Mouse (Mus musculus) liver, embryonic 13.5 days (tissue): Measurements from ENCODE around the gene Cep128. TPM values are rescaled to one million over a fixed set of nuclear protein-coding genes. Genes with fewer than 3 reads are reported as not detected.

Source experiments
- ATAC-seq: fragments of 200-750 bp; cut with Nextera tagmentation; 2 replicates; pipeline ENCODE4 v1.8.0; 2017; ENCODE audit warnings: low read depth, mild to moderate bottlenecking, moderate number of reproducible peaks, moderate library complexity
- DNase-seq: peaks from one replicate; pipeline ENCODE4 v3.0.0; 2022
- H3K27ac ChIP-seq: fragments of 300-500 bp; sonication (generic); 2 replicates; pipeline ENCODE4 v1.5.1; 2015; ENCODE audit warnings: moderate library complexity, mild to moderate bottlenecking, inconsistent platforms
- H3K27me3 ChIP-seq: fragments of 300-500 bp; sonication (generic); 2 replicates; pipeline ENCODE4 v1.6.1; 2015; ENCODE audit warnings: mild to moderate bottlenecking, inconsistent platforms
- H3K36me3 ChIP-seq: fragments of 300-500 bp; sonication (generic); 2 replicates; pipeline ENCODE4 v1.6.1; 2015; ENCODE audit warnings: mild to moderate bottlenecking, inconsistent platforms
- H3K4me1 ChIP-seq: fragments of 300-500 bp; sonication (generic); replicated peaks from 2 replicates; pipeline ENCODE4 v1.6.1; 2015; ENCODE audit warnings: inconsistent platforms
- H3K4me2 ChIP-seq: fragments of 300-500 bp; sonication (generic); 2 replicates; pipeline ENCODE4 v1.6.1; 2015; ENCODE audit warnings: inconsistent platforms, mild to moderate bottlenecking, moderate library complexity
- H3K4me3 ChIP-seq: fragments of 300-500 bp; sonication (generic); replicated peaks from 2 replicates; pipeline ENCODE4 v1.5.1; 2015; ENCODE audit warnings: mild to moderate bottlenecking, inconsistent platforms
- H3K9ac ChIP-seq: fragments of 300-500 bp; sonication (generic); 2 replicates; pipeline ENCODE4 v1.6.1; 2015; ENCODE audit warnings: mild to moderate bottlenecking, inconsistent platforms
- H3K9me3 ChIP-seq: fragments of 300-500 bp; sonication (generic); replicated peaks from 2 replicates; pipeline ENCODE4 v1.6.1; 2016; ENCODE audit warnings: inconsistent platforms
- WGBS: fragments of 180-500 bp; shearing (Covaris S2); methylation state at CpG from one replicate; pipeline ENCODE4 v1.1.7; 2015; ENCODE audit not compliant: insufficient replicate concordance; 5-methylcytosine and 5-hydroxymethylcytosine counted together
- polyA plus RNA-seq: library from polyadenylated mRNA; unstranded; fragments of >200 nt; fragmentation: Nextera tagmentation; extraction: Ambion mirVana; gene quantifications from 2 replicates; pipeline ENCODE4 v1.2.1, GENCODE M21; 2015

The Cep128 gene
- polyA plus RNA-seq, 1 experiment from 2014 or later = 9.0 TPM

DNA sequence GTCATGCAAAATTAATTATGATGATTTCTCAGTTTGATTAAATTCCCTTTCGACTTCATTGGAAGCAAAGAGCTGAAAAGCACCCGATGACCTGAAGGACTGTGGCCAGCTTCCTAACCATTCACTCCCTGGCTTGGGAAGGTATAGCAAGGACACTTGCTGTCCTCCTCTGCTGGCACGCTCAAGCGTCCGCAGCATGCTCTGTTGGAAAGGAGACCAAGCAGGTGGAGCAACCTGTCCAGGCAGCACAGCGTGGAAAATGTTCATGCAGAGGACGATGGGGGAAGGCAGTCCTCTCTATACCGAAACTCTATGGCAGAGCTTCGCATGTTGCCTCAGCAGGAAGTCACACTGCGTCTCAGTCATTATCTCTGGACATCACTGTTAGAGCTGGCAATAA, 327.3 kb downstream of the Cep128 start:
- 79% methylated on average over 10 of the region's 10 CpGs for WGBS
- no peaks in the 10 kb centered on the region for H3K27me3 ChIP-seq

DNA sequence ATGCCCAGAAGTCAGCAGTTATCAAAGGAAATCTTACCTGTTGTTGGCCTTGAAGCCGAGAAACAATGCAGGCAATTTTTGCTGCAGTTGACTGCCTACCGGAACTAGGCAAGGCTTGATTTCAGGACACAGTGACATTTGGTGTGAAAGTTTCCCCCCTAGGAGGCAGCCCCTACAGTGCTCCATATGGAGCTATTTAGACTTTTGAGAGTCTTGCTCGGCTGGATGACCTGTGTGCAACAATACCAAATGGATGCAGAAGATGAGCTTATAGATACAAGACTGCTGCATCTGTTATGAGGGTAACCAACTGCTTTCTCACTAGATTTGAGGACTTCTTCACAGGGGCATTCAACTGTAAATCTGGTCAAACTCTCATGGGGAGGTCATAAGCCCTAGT, 331.9 kb downstream of the Cep128 start:
- no peaks in the 10 kb centered on the region for H3K9me3 ChIP-seq
- no peaks in the 10 kb centered on the region for H3K27me3 ChIP-seq
- H3K4me3 ChIP-seq = no peak overlapping the region
- DNase-seq (no peak), ATAC-seq (no peak)
- no peak overlapping the region for H3K4me2 ChIP-seq
- WGBS = 81% methylated on average over 3 of the region's 3 CpGs
- no peak overlapping the region for H3K9ac ChIP-seq
- no peaks in the 10 kb centered on the region for H3K36me3 ChIP-seq
- H3K4me1 ChIP-seq = no peaks in the 10 kb centered on the region
- no peak overlapping the region for H3K27ac ChIP-seq

More for the DNA sequence above, 327.3 kb downstream of the Cep128 start:
- no peak overlapping the region for H3K9ac ChIP-seq
- no peak for ATAC-seq
- H3K27ac ChIP-seq = no peak overlapping the region
- DNase-seq = no peak
- no peak overlapping the region for H3K4me2 ChIP-seq
- H3K4me1 ChIP-seq = no peaks in the 10 kb centered on the region
- no peaks in the 10 kb centered on the region for H3K9me3 ChIP-seq
- H3K4me3 ChIP-seq = no peak overlapping the region
- H3K36me3 ChIP-seq = no peaks in the 10 kb centered on the region

DNA sequence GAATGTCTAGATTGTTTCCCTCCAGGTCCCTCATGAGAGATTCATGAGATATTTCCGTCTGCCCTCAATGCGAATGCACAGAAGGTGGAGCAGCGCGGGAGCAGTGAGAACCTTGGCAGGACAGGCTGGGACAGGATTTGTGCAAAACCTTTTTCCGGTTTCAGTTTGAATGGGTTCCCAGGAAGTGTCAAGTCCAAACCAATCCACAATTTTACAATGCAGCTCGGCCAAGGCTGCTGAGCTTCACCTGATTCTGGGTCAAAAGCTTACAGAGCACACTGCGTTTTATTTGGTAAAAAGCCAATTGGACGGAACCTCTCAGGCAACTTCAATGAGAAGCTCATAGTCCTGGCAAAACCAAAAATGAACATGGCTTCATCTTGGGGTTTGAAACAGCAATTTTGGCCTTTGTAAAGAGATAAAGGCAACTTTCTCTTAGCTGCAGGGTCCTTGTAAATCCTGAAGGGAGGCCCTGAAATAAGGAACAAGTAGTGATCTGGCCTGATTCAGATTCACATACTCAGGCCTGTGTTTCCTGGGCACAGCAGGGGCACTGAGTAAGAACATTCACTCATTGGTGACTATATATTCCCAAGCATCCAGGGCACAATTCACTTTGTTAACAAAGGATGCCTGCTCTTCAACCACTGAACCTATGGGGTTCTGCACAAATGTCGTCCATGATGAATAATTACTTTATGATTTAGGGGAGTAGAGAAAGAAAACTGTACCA, 333.4 kb downstream of the Cep128 start:
- 83% methylated on average over 9 of the region's 9 CpGs for WGBS
- no peaks in the 10 kb centered on the region for H3K27me3 ChIP-seq
- H3K4me3 ChIP-seq = no peak overlapping the region
- H3K9me3 ChIP-seq = no peaks in the 10 kb centered on the region
- H3K4me2 ChIP-seq = no peak overlapping the region
- no peaks in the 10 kb centered on the region for H3K36me3 ChIP-seq
- no peaks in the 10 kb centered on the region for H3K4me1 ChIP-seq
- H3K27ac ChIP-seq = no peak overlapping the region
- ATAC-seq = no peak
- no peak overlapping the region for H3K9ac ChIP-seq
- DNase-seq = no peak

DNA sequence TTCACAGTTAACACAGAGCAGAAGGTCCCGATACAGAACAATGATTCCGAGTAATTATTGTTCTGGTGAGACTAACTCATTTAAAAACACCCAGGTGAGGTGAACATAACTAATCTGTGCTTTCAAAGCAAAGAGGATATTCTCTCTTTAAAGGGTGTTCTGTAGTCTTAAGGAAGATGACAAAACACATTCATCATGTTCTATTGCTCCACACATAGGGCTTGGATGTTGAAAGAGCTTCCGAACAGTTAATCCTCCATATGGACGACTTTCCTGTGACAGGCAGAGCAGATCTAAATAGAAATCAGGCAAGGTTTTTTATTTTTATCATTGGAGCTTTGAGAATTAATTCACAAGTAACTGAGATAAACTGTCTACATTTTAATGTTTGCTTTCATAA, 342.8 kb downstream of the Cep128 start:
- DNase-seq = no peak
- Histone ChIP-seq H3K4me1 (no peaks in the 10 kb centered on the region), H3K27ac (no peak overlapping the region), H3K27me3 (no peaks in the 10 kb centered on the region), H3K9me3 (no peaks in the 10 kb centered on the region), H3K4me2 (no peak overlapping the region), H3K9ac (no peak overlapping the region), H3K36me3 (no peaks in the 10 kb centered on the region), H3K4me3 (no peak overlapping the region)
- no peak for ATAC-seq
- WGBS = 77% methylated on average over 4 of the region's 4 CpGs

DNA sequence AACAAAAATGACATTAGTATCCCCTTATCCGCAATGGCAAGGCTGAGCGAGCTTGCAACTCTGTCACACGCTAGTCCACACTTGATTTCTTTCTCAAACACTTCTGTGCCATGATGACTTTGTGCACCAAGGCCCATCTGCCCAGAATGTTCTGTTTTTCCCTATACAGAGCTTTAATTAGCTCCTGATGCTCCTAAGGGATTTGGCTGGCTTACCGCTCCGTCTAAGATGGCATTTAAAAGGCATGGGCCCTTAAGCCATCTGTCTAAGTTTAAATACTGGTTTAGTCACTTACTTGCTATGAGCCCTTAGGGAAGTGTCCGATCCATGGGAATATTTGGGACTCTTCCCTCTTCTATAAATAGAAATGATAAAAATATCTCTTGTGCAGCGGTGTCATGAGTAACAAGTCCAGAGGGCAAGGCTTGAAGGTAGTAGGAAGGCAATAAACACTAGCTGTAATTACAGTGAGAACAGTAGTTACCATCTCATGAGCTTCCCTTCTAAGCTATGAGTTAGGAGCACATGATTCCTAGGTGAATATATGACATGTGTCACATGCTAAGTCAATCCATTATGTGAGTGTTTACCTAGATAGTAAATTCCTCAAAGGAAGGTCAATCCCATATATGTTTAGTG, 343.8 kb downstream of the Cep128 start:
- no peaks in the 10 kb centered on the region for H3K36me3 ChIP-seq
- H3K27ac ChIP-seq = no peak overlapping the region
- no peak overlapping the region for H3K9ac ChIP-seq
- ATAC-seq (no peak), DNase-seq (no peak)
- WGBS = 85% methylated on average over 7 of the region's 7 CpGs
- no peaks in the 10 kb centered on the region for H3K9me3 ChIP-seq
- H3K4me1 ChIP-seq = no peaks in the 10 kb centered on the region
- no peak overlapping the region for H3K4me2 ChIP-seq
- H3K27me3 ChIP-seq = no peaks in the 10 kb centered on the region
- H3K4me3 ChIP-seq = no peak overlapping the region

DNA sequence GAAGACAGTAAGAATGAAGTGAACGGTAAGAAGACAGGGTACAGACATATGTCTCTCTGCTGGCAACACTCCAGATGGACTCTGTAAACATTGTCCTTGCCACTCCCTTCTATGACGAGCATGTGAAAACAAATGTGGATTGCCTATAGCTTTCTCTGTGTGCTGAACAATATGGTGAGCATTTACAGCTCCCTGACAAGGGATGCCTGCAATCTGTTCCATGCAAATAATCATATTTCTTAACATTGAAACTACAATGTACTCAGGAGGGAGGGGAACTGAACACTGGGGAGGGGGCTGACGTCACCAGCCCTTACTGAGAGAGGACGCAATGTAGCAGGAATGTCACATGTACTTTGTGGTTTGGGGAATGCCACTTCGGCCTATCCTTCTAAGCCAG, 355.1 kb downstream of the Cep128 start:
- H3K9ac ChIP-seq = no peak overlapping the region
- ATAC-seq (no peak), DNase-seq (no peak)
- H3K4me3 ChIP-seq = no peak overlapping the region
- no peaks in the 10 kb centered on the region for H3K9me3 ChIP-seq
- 69% methylated on average over 5 of the region's 5 CpGs for WGBS
- H3K27ac ChIP-seq = no peak overlapping the region
- H3K36me3 ChIP-seq = no peaks in the 10 kb centered on the region
- no peaks in the 10 kb centered on the region for H3K27me3 ChIP-seq
- H3K4me2 ChIP-seq = no peak overlapping the region
- H3K4me1 ChIP-seq = no peaks in the 10 kb centered on the region

DNA sequence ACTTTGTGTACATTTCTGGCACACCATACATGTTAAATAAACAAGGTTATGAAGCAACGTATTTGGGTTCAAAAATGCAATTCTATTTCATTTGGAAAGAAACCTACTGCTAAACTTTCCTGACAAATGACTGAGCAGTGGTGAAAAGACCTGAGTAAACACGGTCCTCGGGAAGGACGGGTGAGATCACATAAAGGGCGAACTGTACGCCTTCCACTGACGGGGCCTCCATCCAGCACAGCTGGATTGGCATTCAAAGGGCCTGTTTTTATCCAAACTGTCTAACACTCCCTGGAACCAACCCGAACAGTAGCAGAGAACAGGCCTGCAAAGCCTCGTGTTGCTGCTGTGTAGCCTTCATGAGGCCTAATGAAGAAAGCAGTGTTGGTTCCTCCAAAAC, 356.5 kb downstream of the Cep128 start:
- no peak overlapping the region for H3K27ac ChIP-seq

DNA sequence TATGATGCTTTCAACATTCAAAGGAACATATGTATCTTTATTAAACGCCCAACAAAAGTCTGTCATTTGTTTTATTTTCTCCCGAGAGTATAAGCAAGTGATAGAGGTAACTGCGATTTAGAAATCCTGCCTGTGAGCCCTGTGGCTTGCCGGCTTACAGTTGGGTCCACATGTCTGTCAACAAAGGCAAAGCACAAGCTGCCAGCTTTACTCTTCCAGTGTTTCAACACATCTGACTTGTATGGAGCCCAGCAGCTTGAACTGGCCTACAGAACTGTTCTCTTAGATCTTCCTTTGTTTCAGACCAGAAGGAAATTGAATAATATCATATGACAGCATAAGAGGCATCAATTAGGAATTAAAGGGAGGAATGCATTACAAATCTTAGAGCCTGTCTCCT, 357.1 kb downstream of the Cep128 start:
- Histone ChIP-seq H3K4me3 (no peak overlapping the region), H3K27ac (no peak overlapping the region), H3K9me3 (no peaks in the 10 kb centered on the region), H3K27me3 (no peaks in the 10 kb centered on the region), H3K36me3 (no peaks in the 10 kb centered on the region), H3K4me1 (no peaks in the 10 kb centered on the region), H3K9ac (no peak overlapping the region), H3K4me2 (no peak overlapping the region)
- DNase-seq = no peak
- 63% methylated on average over 4 of the region's 4 CpGs for WGBS
- ATAC-seq = no peak

More for the DNA sequence above, 356.5 kb downstream of the Cep128 start:
- no peaks in the 10 kb centered on the region for H3K27me3 ChIP-seq
- H3K4me2 ChIP-seq = no peak overlapping the region
- 79% methylated on average over 9 of the region's 9 CpGs for WGBS
- H3K36me3 ChIP-seq = no peaks in the 10 kb centered on the region
- ATAC-seq (no peak; the same call in 1 of the 2 replicates), DNase-seq (no peak)
- no peaks in the 10 kb centered on the region for H3K4me1 ChIP-seq
- no peak overlapping the region for H3K9ac ChIP-seq
- H3K9me3 ChIP-seq = no peaks in the 10 kb centered on the region
- H3K4me3 ChIP-seq = no peak overlapping the region

DNA sequence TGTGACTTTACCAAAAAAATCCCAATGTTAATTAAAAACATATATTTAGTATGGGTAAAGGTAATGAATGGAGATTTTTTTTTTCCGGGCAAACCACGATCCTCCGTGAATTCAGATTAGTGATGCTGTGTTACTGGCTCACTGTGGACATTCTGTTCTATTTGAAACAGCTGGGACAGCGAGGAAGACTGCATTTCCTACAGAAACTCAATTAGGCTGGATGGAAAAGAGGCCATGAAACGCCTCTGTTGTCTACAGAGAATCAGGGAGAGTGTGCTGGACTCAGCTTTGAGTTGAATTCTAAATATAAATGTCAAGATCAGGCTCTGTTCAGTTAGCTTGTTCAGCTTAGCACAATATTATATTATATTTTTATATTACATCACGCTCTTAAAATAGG, 369.1 kb downstream of the Cep128 start:
- no peak overlapping the region for H3K27ac ChIP-seq
- 84% methylated on average over 6 of the region's 6 CpGs for WGBS
- H3K4me1 ChIP-seq = no peaks in the 10 kb centered on the region
- H3K4me3 ChIP-seq = no peak overlapping the region
- no peaks in the 10 kb centered on the region for H3K9me3 ChIP-seq
- no peaks in the 10 kb centered on the region for H3K27me3 ChIP-seq
- no peak overlapping the region for H3K9ac ChIP-seq
- no peaks in the 10 kb centered on the region for H3K36me3 ChIP-seq
- no peak for DNase-seq
- H3K4me2 ChIP-seq = no peak overlapping the region
- ATAC-seq = no peak

DNA sequence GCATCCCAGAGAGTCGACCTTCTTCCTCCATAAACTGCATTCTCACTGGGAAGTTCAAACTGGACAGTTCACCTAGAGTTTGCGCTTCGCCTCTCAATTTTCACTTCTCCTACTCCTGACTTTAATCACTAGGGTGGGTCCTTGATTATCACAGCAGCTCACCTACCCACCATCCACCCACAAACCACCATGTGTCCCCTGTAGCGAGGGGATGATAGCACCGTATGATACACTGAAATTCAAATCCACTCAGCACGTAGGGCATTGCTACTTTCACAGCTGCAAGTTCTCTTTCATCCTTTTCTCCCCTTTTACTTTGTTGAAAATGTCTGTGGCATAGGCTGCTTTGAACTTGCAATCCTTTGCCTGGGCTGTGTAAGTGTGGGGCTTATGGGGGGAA, 371.2 kb downstream of the Cep128 start:
- Histone ChIP-seq H3K4me2 (no peak overlapping the region), H3K9ac (no peak overlapping the region), H3K4me1 (no peaks in the 10 kb centered on the region), H3K27me3 (no peaks in the 10 kb centered on the region), H3K4me3 (no peak overlapping the region), H3K27ac (no peak overlapping the region), H3K9me3 (no peaks in the 10 kb centered on the region), H3K36me3 (no peaks in the 10 kb centered on the region)
- DNase-seq = no peak
- WGBS = 68% methylated on average over 6 of the region's 6 CpGs
- no peak for ATAC-seq

DNA sequence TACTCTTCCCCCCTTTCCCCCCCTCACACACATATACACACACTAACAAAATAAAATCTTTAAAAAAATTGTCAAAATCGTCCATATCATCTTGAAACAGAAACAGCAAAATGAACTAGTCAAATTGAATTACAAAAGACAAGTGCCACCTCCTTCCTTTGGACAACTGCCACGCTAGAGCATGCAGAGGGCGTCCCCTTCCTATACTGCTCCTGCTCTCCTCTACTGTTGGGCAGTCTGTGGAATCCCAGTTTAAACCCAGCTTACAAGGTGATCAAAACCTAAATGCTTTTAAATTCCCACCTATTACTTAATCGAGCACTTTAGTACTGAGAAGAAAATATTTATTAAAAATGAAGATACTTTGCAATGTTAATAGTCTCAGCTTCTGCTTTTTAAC, 372.0 kb downstream of the Cep128 start:
- Histone ChIP-seq H3K36me3 (no peaks in the 10 kb centered on the region), H3K4me1 (no peaks in the 10 kb centered on the region), H3K4me3 (no peak overlapping the region), H3K9ac (no peak overlapping the region), H3K9me3 (no peaks in the 10 kb centered on the region), H3K4me2 (no peak overlapping the region), H3K27me3 (no peaks in the 10 kb centered on the region), H3K27ac (no peak overlapping the region)
- no peak for DNase-seq
- ATAC-seq = no peak
- 61% methylated on average over 4 of the region's 4 CpGs for WGBS

DNA sequence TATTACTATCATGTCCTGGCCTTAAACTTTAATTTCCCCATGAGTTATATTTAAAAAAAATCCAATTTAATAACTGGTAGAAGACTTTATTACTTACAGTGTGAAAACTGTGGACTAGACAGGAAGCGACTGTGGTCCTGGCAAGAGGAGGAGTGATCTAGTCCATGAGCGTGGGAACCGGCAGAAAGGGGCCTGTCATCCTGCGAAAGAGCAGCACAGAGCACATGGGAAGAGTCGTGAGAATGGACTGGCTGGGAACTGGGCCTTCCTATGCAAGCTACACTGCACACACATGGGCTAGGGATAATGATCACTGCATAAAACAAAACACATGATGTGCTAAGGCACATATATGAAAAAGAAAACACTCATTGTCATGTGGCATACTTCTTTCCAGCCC, 375.5 kb downstream of the Cep128 start:
- Histone ChIP-seq H3K4me3 (no peak overlapping the region), H3K27me3 (no peaks in the 10 kb centered on the region), H3K27ac (no peak overlapping the region), H3K4me1 (no peaks in the 10 kb centered on the region), H3K36me3 (no peaks in the 10 kb centered on the region), H3K4me2 (no peak overlapping the region), H3K9ac (no peak overlapping the region), H3K9me3 (no peaks in the 10 kb centered on the region)
- ATAC-seq (no peak), DNase-seq (no peak)
- WGBS = 53% methylated on average over 5 of the region's 5 CpGs
